Mouse (Mus musculus) adrenal gland, postnatal 0 days (tissue): ENCODE measurements around the gene Fam118a. TPM values are rescaled to one million over a fixed set of nuclear protein-coding genes. Genes with fewer than 3 reads are reported as not detected.

Source experiments
- polyA plus RNA-seq: library from polyadenylated mRNA; unstranded; fragments of >200 nt; fragmentation: Nextera tagmentation; extraction: Ambion mirVana; gene quantifications from 2 replicates; pipeline ENCODE4 v1.2.1, GENCODE M21; 2015

Gene Fam118a
- 13.8 and 14.0 TPM in 2 replicates for polyA plus RNA-seq

GRCm38 (mm10) chr15:85028648-85029047, at the start of gene Fam118a:
Fam118a (plus strand) TSS chr15:85028948.

GRCm38 (mm10) chr15:84987874-84988825, 40.6 kb upstream of the Fam118a start, which contains the start of gene 5031439G07Rik:
5031439G07Rik (minus strand) TSS chr15:84988551.

GRCm38 (mm10) chr15:85016951-85017664, 11.6 kb upstream of the Fam118a start, which contains the start of gene Upk3a:
Upk3a (plus strand) TSS chr15:85017141.

Other genes starting within 250 kb of the Fam118a start
- gene Phf21b, start 172.9 kb upstream of the Fam118a start, polyA plus RNA-seq, result 0.17 and 0.33 TPM in 2 replicates
- gene Gm29666, start 108.9 kb upstream of the Fam118a start, polyA plus RNA-seq, result 0.24 and 0.30 TPM in 2 replicates
- gene Nup50, start 105.5 kb upstream of the Fam118a start, polyA plus RNA-seq, result 12.5 and 19.0 TPM in 2 replicates
- 15.0 and 17.2 TPM in 2 replicates for gene 5031439G07Rik, start 40.4 kb upstream of the Fam118a start, polyA plus RNA-seq
- gene Upk3a, start 11.8 kb upstream of the Fam118a start, polyA plus RNA-seq, result 0.44 and 0.84 TPM in 2 replicates
- gene Smc1b, start 103.0 kb downstream of the Fam118a start, polyA plus RNA-seq, result 0.06 and 0.08 TPM in 2 replicates
- 0.10 and 0.20 TPM in 2 replicates for gene Ribc2, start 103.1 kb downstream of the Fam118a start, polyA plus RNA-seq
- gene Fbln1, start 177.0 kb downstream of the Fam118a start, polyA plus RNA-seq, result 53.3 and 60.5 TPM in 2 replicates